Mouse (Mus musculus) liver, embryonic 14.5 days (tissue): ENCODE measurements around the gene Ezr.
"Not testable (repeated sequence)": the region's sequence is repeated elsewhere in the genome, so short reads cannot be mapped to it uniquely, and the experiment has no call there.

Experiments
- CTCF ChIP-seq: IDR thresholded peaks from 2 replicates; pipeline ENCODE4 v1.5.1; 2016; ENCODE audit warnings: antibody characterized with exemption, low read depth, control low read depth
- EP300 ChIP-seq: IDR thresholded peaks from 2 replicates; pipeline ENCODE4 v1.6.1; 2016; ENCODE audit warnings: antibody characterized with exemption, low read depth

DNA sequence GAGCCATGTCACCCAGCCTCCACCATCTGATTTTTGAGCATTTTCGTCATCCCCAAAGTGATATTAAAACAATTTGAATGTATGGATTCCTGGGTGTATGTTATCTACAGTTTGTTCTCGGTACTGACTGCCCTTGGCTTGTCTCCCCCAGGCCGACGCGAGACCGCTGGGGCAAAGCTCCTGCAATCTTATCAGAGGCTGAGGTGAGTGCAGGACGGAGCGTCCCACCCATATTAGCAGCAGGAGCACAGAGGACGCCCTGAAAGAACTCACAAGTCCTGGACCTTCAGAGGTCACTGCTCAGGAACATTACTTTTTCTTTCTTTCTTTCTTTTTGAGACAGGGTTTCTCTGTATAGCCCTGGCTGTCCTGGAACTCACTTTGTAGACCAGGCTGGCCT, 83.1 kb downstream of the Ezr start:
- not testable (repeated sequence) for TF ChIP-seq CTCF, EP300
